Mouse (Mus musculus) neural tube, embryonic 13.5 days (tissue): Measurements from ENCODE around the gene Btbd8. TPM values are rescaled to one million over a fixed set of nuclear protein-coding genes. Genes with fewer than 3 reads are reported as not detected.

Source experiments
- ATAC-seq: fragments of 200-750 bp; cut with Nextera tagmentation; 2 replicates; pipeline ENCODE4 v1.8.0; 2017; ENCODE audit warnings: low read depth, mild to moderate bottlenecking, moderate TSS enrichment, moderate library complexity
- H3K27ac ChIP-seq: fragments of 300-500 bp; sonication (generic); replicated peaks from 2 replicates; pipeline ENCODE4 v1.5.1; 2015; ENCODE audit warnings: moderate library complexity, mild to moderate bottlenecking, inconsistent platforms
- H3K27me3 ChIP-seq: fragments of 300-500 bp; sonication (generic); 2 replicates; pipeline ENCODE4 v1.6.1; 2015; ENCODE audit warnings: mild to moderate bottlenecking, inconsistent platforms
- H3K36me3 ChIP-seq: fragments of 300-500 bp; sonication (generic); 2 replicates; pipeline ENCODE4 v1.6.1; 2015; ENCODE audit warnings: mild to moderate bottlenecking, inconsistent platforms
- H3K4me1 ChIP-seq: fragments of 300-500 bp; sonication (generic); replicated peaks from 2 replicates; pipeline ENCODE4 v1.6.1; 2015; ENCODE audit warnings: inconsistent platforms
- H3K4me2 ChIP-seq: fragments of 300-500 bp; sonication (generic); 2 replicates; pipeline ENCODE4 v1.6.1; 2015; ENCODE audit warnings: inconsistent platforms, mild to moderate bottlenecking, moderate library complexity
- H3K4me3 ChIP-seq: fragments of 300-500 bp; sonication (generic); 2 replicates; pipeline ENCODE4 v1.5.1; 2015; ENCODE audit warnings: mild to moderate bottlenecking, inconsistent platforms
- H3K9ac ChIP-seq: fragments of 300-500 bp; sonication (generic); 2 replicates; pipeline ENCODE4 v1.6.1; 2015; ENCODE audit warnings: moderate library complexity, mild to moderate bottlenecking, inconsistent platforms
- H3K9me3 ChIP-seq: fragments of 300-500 bp; sonication (generic); 2 replicates; pipeline ENCODE4 v1.6.1; 2016; ENCODE audit warnings: inconsistent platforms
- WGBS: fragments of 180-500 bp; shearing (Covaris S2); methylation state at CpG from one replicate; pipeline ENCODE4 v1.1.7; 2015; 5-methylcytosine and 5-hydroxymethylcytosine counted together
- polyA plus RNA-seq: library from polyadenylated mRNA; unstranded; fragments of >200 nt; fragmentation: Nextera tagmentation; extraction: Ambion mirVana; gene quantifications from 2 replicates; pipeline ENCODE4 v1.2.1, GENCODE M21; 2015

Gene Btbd8
- polyA plus RNA-seq, 1 experiment from 2014 or later, result 11.0 TPM

GRCm38 (mm10) chr5:107498806-107499310, 61.1 kb downstream of the Btbd8 start:
- Histone ChIP-seq H3K4me1 (peaks cover 20% of the 10 kb centered on the region), H3K9ac (peak overlapping the region; percentile 59), H3K4me3 (peak overlapping the region; percentile 32), H3K4me2 (peak overlapping the region; percentile 51), H3K27ac (0 out of 2 replicates have a peak overlapping the region, but pooled peaks have one; percentile 89), H3K36me3 (peaks cover 12% of the 10 kb centered on the region; the same call in 1 of the 2 replicates), H3K27me3 (no peaks in the 10 kb centered on the region), H3K9me3 (no peaks in the 10 kb centered on the region; the same call in 1 of the 2 replicates)
- ATAC-seq, result no peak
- 60% methylated on average over 5 of the region's 5 CpGs for WGBS

DNA sequence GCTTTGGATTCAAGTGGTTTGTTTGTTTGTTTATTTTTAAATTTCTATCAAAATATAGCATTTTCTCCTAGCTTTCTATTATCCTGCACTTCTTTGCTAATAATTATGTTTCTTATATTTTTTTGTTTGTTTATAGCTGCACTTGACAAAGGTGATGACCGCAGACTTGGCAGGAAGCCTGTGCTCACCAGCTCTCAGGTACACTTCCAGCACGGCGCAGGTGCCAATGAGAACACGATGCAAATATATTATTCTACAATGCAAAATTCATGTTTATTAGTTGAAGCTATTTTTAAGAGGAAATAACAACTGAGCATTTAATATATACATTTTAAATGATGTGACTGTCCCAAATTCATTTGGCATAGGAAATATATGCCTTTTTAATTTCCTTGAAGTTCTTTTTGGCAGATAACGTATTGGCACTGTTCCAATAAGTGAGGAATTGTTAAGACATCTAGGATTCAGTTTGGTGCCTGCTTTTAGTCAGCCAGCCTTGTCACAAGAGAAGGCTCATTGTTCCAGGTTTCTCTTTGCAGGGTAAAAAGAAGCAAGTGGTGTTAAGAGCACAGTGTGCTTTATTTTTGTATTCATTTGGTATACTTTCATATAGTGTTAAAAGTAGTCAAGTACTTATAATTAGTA, 62.2 kb downstream of the Btbd8 start:
- Histone ChIP-seq H3K36me3 (peaks cover 21% of the 10 kb centered on the region), H3K4me2 (no peak overlapping the region), H3K9ac (no peak overlapping the region), H3K27me3 (no peaks in the 10 kb centered on the region), H3K27ac (no peak overlapping the region), H3K4me1 (peaks cover 20% of the 10 kb centered on the region), H3K9me3 (no peaks in the 10 kb centered on the region), H3K4me3 (no peak overlapping the region)
- 87% methylated on average over 5 of the region's 5 CpGs for WGBS
- no peak for ATAC-seq

- Histone ChIP-seq H3K4me1 (peaks cover 20% of the 10 kb centered on the region), H3K36me3 (peaks cover 29% of the 10 kb centered on the region), H3K4me2 (no peak overlapping the region), H3K9me3 (no peaks in the 10 kb centered on the region), H3K27ac (no peak overlapping the region), H3K27me3 (no peaks in the 10 kb centered on the region), H3K9ac (no peak overlapping the region), H3K4me3 (no peak overlapping the region)
- WGBS, result 94% methylated on average over 1 of the region's 1 CpGs
- no peak for ATAC-seq
These were observed 62.9 kb downstream of the Btbd8 start for GRCm38 (mm10) chr5:107500741-107501140.

- no peaks in the 10 kb centered on the region for H3K27me3 ChIP-seq
- no peaks in the 10 kb centered on the region for H3K9me3 ChIP-seq
- no peak within 1 kb of the TSS for H3K27ac ChIP-seq
- H3K4me3 ChIP-seq, result no peak within 1 kb of the TSS
- H3K9ac ChIP-seq, result no peak within 1 kb of the TSS
- H3K4me1 ChIP-seq, result no peaks in the 10 kb centered on the region
- ATAC-seq, result no peak
- H3K4me2 ChIP-seq, result no peak within 1 kb of the TSS
- WGBS, result 80% methylated on average over 4 of the region's 4 CpGs
- H3K36me3 ChIP-seq, result peaks cover 46% of the 10 kb centered on the region
These were observed 69.5 kb downstream of the Btbd8 start, which contains the start of gene Gm42669 for GRCm38 (mm10) chr5:107507321-107507720. Gene Gm42669, plus strand, starts transcription at chr5:107507621.

- Histone ChIP-seq H3K4me2 (no peak overlapping the region), H3K4me1 (no peaks in the 10 kb centered on the region), H3K27ac (no peak overlapping the region), H3K4me3 (no peak overlapping the region), H3K27me3 (no peaks in the 10 kb centered on the region), H3K36me3 (peaks cover 26% of the 10 kb centered on the region), H3K9ac (no peak overlapping the region), H3K9me3 (no peaks in the 10 kb centered on the region)
- no peak for ATAC-seq
- 89% methylated on average over 10 of the region's 10 CpGs for WGBS
These were observed 72.7 kb downstream of the Btbd8 start for GRCm38 (mm10) chr5:107510503-107510902.

DNA sequence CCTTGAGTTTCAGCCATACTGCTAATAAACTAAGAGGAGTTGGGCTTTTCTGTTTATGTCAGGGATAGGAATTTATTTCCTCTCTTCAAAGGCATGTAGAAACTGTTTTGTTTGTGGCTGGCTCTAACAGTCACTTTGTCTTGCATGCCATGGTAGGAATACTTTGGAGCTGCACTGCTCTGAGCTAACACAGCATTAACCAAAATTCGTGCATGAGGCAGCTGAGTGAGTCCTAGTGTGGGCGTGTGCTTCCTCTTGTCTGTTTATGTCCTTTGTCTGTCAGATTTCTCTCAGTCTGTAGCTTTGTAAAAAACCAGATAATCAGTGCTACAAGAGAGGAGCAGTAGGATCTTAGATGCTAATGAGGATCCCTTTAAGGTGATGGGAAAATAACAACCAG, 73.5 kb downstream of the Btbd8 start:
- peaks cover 23% of the 10 kb centered on the region for H3K36me3 ChIP-seq
- no peak overlapping the region for H3K27ac ChIP-seq
- ATAC-seq, result no peak
- H3K4me3 ChIP-seq, result no peak overlapping the region
- H3K4me2 ChIP-seq, result no peak overlapping the region
- no peaks in the 10 kb centered on the region for H3K9me3 ChIP-seq
- H3K27me3 ChIP-seq, result no peaks in the 10 kb centered on the region
- H3K9ac ChIP-seq, result no peak overlapping the region
- H3K4me1 ChIP-seq, result no peaks in the 10 kb centered on the region
- WGBS, result 64% methylated on average over 2 of the region's 2 CpGs

GRCm38 (mm10) chr5:107513583-107513982, 75.8 kb downstream of the Btbd8 start:
- Histone ChIP-seq H3K4me3 (no peak overlapping the region), H3K36me3 (peaks cover 4% of the 10 kb centered on the region; the same call in 1 of the 2 replicates), H3K4me2 (no peak overlapping the region), H3K9me3 (no peaks in the 10 kb centered on the region), H3K27me3 (no peaks in the 10 kb centered on the region), H3K4me1 (0 out of 2 replicates have a peak, but pooled peaks cover 1% of the 10 kb centered on the region), H3K27ac (no peak overlapping the region), H3K9ac (no peak overlapping the region)
- no peak for ATAC-seq
- WGBS, result 46% methylated on average over 7 of the region's 7 CpGs

DNA sequence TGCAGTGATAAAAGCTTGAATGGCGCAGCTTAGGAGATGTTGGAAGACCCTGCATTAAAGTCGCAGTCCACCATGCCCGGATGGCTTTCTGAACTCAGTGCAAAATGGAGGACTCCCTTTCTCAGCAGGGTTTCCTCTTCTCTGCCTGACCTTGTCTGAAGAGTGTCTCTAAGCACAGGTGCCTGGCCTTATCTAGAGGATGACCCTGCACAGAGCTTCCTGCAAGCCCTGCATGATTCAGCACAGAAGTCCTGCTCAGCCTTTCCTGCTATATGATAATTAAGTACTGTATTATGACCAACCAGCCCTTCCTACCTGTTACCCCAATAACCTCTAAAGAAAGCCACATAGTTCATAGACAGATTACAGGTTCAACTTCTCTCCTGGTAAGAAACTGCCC, 77.7 kb downstream of the Btbd8 start:
- no peak overlapping the region for H3K4me2 ChIP-seq
- 0 out of 2 replicates have a peak, but pooled peaks cover 4% of the 10 kb centered on the region for H3K4me1 ChIP-seq
- H3K9ac ChIP-seq, result no peak overlapping the region
- no peaks in the 10 kb centered on the region for H3K9me3 ChIP-seq
- H3K4me3 ChIP-seq, result no peak overlapping the region
- H3K36me3 ChIP-seq, result no peaks in the 10 kb centered on the region
- WGBS, result 93% methylated on average over 3 of the region's 3 CpGs
- H3K27me3 ChIP-seq, result no peaks in the 10 kb centered on the region
- ATAC-seq, result no peak
- H3K27ac ChIP-seq, result no peak overlapping the region

GRCm38 (mm10) chr5:107516087-107516486, 78.3 kb downstream of the Btbd8 start:
- Histone ChIP-seq H3K9ac (no peak overlapping the region), H3K4me1 (0 out of 2 replicates have a peak, but pooled peaks cover 4% of the 10 kb centered on the region), H3K9me3 (no peaks in the 10 kb centered on the region), H3K27me3 (no peaks in the 10 kb centered on the region), H3K36me3 (no peaks in the 10 kb centered on the region), H3K4me2 (no peak overlapping the region), H3K27ac (no peak overlapping the region), H3K4me3 (no peak overlapping the region)
- ATAC-seq, result no peak
- 96% methylated on average over 1 of the region's 1 CpGs for WGBS

DNA sequence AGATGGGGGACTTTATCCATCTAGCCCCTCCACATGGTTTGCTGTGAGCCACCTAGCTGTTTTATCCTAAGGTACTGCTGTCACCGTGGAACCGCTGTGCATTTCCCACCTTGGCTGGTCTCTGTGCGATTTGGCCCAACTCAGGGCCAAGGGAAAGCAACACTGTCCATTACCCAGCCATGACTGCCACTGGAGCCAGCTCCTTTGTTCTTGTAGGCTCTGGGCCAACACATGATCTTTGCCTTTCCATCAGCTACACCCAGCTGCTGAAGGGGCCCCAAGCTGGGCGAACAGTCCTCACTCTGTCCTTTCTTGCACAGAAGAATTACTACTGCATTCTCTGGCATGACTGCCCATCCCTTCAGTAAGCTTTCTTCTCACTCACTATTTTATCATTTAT, 80.8 kb downstream of the Btbd8 start:
- WGBS, result 87% methylated on average over 4 of the region's 4 CpGs
- no peaks in the 10 kb centered on the region for H3K27me3 ChIP-seq
- H3K9me3 ChIP-seq, result no peaks in the 10 kb centered on the region
- H3K9ac ChIP-seq, result no peak overlapping the region
- 0 out of 2 replicates have a peak, but pooled peaks cover 4% of the 10 kb centered on the region for H3K4me1 ChIP-seq
- H3K4me2 ChIP-seq, result no peak overlapping the region
- ATAC-seq, result no peak
- H3K4me3 ChIP-seq, result no peak overlapping the region
- no peak overlapping the region for H3K27ac ChIP-seq
- H3K36me3 ChIP-seq, result no peaks in the 10 kb centered on the region

DNA sequence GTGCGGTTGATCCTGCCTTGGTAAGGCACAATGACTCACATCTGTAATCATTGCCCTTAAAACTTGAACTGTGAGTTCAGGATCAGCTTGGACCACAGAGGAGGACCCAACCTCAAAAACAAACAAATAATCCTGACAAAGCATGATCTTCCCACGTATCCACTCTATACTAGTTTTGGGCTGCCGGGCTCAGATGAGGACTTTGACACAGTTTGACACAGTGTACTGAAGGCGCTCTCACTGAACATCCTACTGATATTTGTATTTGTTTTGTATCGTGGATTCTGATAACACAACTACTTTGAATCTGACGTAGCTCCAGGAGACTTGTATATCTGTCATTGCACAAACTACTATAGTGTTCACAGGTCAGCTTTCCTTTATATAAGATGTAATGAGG, 83.6 kb downstream of the Btbd8 start:
- H3K4me3 ChIP-seq, result no peak overlapping the region
- H3K9me3 ChIP-seq, result no peaks in the 10 kb centered on the region
- H3K4me2 ChIP-seq, result no peak overlapping the region
- 0 out of 2 replicates have a peak, but pooled peaks cover 4% of the 10 kb centered on the region for H3K4me1 ChIP-seq
- no peaks in the 10 kb centered on the region for H3K36me3 ChIP-seq
- H3K27me3 ChIP-seq, result no peaks in the 10 kb centered on the region
- no peak for ATAC-seq
- WGBS, result 95% methylated on average over 6 of the region's 6 CpGs
- H3K27ac ChIP-seq, result no peak overlapping the region
- H3K9ac ChIP-seq, result no peak overlapping the region

- no peak overlapping the region for H3K4me3 ChIP-seq
- H3K27ac ChIP-seq, result no peak overlapping the region
- H3K4me2 ChIP-seq, result no peak overlapping the region
- H3K27me3 ChIP-seq, result no peaks in the 10 kb centered on the region
- no peak overlapping the region for H3K9ac ChIP-seq
- H3K36me3 ChIP-seq, result no peaks in the 10 kb centered on the region
- H3K4me1 ChIP-seq, result 0 out of 2 replicates have a peak, but pooled peaks cover 4% of the 10 kb centered on the region
- no peak for ATAC-seq
- 84% methylated on average over 7 of the region's 7 CpGs for WGBS
- H3K9me3 ChIP-seq, result no peaks in the 10 kb centered on the region
These were observed 84.1 kb downstream of the Btbd8 start for GRCm38 (mm10) chr5:107521897-107522296.

DNA sequence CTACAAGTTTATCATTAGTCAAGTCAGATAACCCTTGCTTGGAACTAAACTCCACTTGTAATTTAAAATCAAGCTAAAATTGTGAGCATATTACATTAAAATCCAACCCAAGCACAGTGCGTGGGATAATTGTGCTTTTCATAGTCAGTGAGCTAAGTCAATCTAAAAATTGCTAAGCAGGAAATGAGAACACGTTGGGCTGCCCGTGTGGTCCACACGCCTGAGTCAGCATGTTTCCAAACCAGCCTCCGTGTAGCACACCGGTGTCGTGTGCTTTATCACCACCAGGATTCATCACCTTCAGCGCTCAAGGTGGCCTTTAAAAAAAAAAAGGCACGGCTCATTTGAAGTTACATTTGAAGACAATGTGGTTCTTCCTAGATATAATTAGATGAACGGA, 86.5 kb downstream of the Btbd8 start:
- Histone ChIP-seq H3K27ac (no peak overlapping the region), H3K4me1 (no peaks in the 10 kb centered on the region), H3K4me3 (no peak overlapping the region), H3K27me3 (no peaks in the 10 kb centered on the region), H3K36me3 (no peaks in the 10 kb centered on the region), H3K9ac (no peak overlapping the region), H3K9me3 (no peaks in the 10 kb centered on the region), H3K4me2 (no peak overlapping the region)
- 89% methylated on average over 10 of the region's 10 CpGs for WGBS
- ATAC-seq, result no peak
